Mouse (Mus musculus): Measurements from ENCODE around the gene Ppia.
"Not testable (repeated sequence)": the region's sequence is repeated elsewhere in the genome, so short reads cannot be mapped to it uniquely, and the experiment has no call there.

Ppia gene

DNA sequence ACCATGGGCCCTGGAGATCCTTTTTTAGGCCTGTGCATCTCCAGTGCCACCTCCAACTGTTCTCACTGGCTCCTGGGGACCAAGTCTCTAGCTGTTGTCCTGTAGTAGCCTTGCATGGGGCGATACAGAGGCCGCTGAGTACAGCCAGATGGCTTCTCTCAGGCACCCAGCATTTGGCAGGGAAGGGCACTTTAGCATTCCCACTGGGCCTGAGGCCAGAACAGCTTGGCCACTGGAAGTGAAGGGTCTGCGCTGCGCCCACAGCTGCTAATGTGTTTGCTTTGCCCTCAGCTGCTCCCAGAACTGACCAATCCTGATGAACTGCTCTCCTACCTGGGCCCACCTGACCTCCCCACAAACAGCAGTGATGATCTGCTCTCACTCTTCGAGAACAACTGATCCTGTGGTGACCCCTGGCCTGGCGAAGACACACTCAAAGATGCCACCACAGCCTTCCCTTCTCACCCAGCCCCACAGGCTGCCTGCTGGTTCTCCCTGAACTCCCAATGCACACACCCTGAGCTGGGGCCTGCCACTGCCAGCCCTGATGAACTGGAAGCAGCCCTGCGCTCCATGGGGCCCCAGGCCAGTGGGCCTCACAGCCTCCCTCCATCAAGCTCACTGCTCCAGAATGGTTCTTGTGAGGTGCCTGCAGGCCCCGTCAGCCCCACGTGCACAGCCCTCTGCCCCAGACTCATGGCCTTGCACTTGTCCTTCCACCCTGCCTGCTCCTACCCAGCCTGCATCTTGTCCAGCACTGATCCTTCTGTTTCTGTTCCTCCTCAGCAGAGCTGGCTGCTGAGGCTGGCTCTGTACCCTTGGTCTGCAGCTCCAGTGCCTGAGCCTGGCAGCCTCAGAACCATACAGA, 10.3 kb upstream of the Ppia start:
- peak; percentile 65 to 72 for DNase-seq (ENCODE audit: low spot score in 2 of 2)

- peak; percentile 32 to 44 for DNase-seq (ENCODE audit: low spot score in 2 of 2)
These were observed 9.6 kb upstream of the Ppia start for GRCm38 (mm10) chr11:6405591-6406081.

DNA sequence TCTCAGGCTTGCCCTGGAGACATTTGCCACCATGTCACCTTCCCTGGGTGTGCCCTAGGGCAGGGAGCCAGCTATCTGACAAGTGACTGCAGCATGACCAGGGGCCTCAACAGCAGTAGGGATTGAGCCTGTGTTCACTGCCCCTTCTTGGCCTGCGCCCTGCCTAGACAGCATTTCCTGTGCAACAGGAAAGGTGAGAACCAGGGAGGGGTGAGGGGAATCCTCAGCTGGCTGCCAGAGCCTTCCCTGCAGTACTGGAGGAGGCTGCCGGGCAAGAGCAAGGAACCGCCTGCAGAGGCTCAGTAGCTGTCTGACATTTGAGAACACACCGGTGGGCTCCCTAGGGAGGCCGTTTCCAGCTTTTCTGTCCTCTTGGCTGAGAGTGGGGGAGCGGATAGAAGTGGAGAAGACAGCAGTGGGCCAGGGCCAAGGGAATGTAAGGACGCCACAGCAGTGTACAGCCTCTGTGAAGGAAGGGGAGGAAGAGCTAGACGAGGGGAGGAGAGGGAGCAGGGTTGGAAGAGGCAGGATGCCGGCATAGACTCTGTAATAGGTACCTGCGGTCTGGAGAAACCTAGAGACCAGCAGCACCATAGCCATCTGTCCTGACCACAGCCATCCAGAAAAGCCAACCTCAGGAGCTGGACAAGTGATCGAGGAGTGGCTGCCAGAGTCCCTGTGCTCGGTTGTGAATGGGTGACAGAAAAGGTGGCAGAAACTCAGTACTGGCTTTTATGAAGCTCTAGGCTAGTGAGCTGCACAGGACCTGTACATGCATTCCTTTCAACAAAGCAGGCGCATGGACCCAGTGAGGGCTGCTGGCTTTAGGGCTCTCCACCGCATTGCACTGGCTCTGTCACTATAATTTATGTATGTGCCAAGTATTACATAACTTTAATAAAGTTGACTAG, 8.7 kb upstream of the Ppia start:
- peak; percentile 50 to 55 for DNase-seq (ENCODE audit: low spot score in 2 of 2)

DNA sequence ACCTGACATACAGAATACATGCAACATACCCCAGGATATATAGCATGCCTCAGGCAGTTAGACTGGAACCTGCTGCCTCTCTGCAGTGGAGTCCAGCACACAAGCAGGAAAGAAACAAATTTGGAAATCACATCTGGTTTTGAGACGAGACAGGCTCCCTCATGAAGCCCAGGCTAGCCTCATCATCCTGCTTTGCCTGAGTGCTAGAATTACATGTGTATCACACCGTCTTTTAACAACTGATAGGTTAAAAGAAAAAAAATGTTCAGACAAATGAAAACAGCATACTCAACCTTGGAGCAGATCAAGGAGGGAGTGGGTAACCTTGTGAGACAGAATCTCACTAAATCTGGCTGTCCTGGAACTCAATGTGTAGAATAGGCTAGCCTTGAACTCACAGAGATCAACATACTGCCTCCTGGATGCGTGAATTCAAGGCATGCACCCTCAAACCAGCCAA, 8.1 kb upstream of the Ppia start:
- DNase-seq (ENCODE audit: low spot score in 2 of 2): no peak

- DNase-seq (ENCODE audit: low spot score in 2 of 2): peak in 1 of 2 experiments; percentile 33
These were observed 5.1 kb upstream of the Ppia start for GRCm38 (mm10) chr11:6410050-6410602.

GRCm38 (mm10) chr11:6410755-6411154, 4.5 kb upstream of the Ppia start:
- not testable (repeated sequence) for DNase-seq (ENCODE audit: low spot score in 2 of 2)

- peak; percentile 72 to 85 for DNase-seq (ENCODE audit: low spot score in 2 of 2)
These were observed 3.6 kb upstream of the Ppia start for GRCm38 (mm10) chr11:6411684-6412083.

GRCm38 (mm10) chr11:6413264-6413663, 2.0 kb upstream of the Ppia start:
- DNase-seq (ENCODE audit: low spot score in 2 of 2): no peak

GRCm38 (mm10) chr11:6415551-6416404, 535 bp downstream of the Ppia start:
- DNase-seq (ENCODE audit: low spot score in 2 of 2): peak; percentile 98 to 99

GRCm38 (mm10) chr11:6416405-6417034, 1.3 kb downstream of the Ppia start:
- peak; percentile 90 to 91 for DNase-seq (ENCODE audit: low spot score in 2 of 2)

- DNase-seq (ENCODE audit: low spot score in 2 of 2): peak in 1 of 2 experiments; percentile 30
These were observed 1.8 kb downstream of the Ppia start for GRCm38 (mm10) chr11:6417069-6417468.

- DNase-seq (ENCODE audit: low spot score in 2 of 2): no peak
These were observed 2.2 kb downstream of the Ppia start for GRCm38 (mm10) chr11:6417490-6417889.

GRCm38 (mm10) chr11:6418751-6419150, 3.5 kb downstream of the Ppia start:
- DNase-seq (ENCODE audit: low spot score in 2 of 2): no peak

DNA sequence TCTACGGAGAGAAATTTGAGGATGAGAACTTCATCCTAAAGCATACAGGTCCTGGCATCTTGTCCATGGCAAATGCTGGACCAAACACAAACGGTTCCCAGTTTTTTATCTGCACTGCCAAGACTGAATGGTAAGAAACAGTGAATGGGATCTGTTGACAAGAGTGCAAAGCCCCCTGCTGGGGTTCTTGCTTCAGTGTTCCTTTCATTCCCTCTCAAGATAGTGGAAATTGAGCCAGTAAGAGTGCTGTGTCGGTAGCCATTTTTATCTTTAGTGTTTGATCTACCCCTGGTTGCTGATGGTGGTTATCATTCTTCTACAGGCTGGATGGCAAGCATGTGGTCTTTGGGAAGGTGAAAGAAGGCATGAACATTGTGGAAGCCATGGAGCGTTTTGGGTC, 3.9 kb downstream of the Ppia start:
- DNase-seq (ENCODE audit: low spot score in 2 of 2): peak in 1 of 2 experiments; percentile 23

DNA sequence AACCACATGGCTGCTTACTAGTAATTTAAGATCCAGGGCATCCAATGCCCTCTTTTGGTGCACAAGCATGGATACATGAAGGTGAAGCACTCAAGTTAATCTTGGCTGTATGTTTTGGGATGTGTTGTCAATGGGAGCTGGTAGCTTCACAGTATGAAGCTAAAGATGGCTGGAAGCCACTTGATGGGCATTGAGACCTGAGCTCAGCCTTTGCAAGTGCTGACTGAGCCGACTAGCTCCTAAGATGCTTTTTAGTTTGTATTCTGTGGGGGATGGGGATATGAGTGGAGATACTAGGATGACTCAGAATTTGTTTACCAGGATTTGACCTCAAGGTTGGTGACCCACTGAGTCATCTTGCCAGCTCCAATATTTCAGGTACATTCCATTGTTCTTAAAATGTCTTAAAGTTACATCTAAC, 5.0 kb downstream of the Ppia start:
- DNase-seq (ENCODE audit: low spot score in 2 of 2): no peak

GRCm38 (mm10) chr11:6420722-6421350, 5.6 kb downstream of the Ppia start:
- DNase-seq (ENCODE audit: low spot score in 2 of 2): no peak

GRCm38 (mm10) chr11:6430186-6430585, 14.9 kb downstream of the Ppia start:
- DNase-seq (ENCODE audit: low spot score in 2 of 2): no peak

- peak; percentile 40 to 57 for DNase-seq (ENCODE audit: low spot score in 2 of 2)
These were observed 21.2 kb downstream of the Ppia start for GRCm38 (mm10) chr11:6436442-6436841.

DNA sequence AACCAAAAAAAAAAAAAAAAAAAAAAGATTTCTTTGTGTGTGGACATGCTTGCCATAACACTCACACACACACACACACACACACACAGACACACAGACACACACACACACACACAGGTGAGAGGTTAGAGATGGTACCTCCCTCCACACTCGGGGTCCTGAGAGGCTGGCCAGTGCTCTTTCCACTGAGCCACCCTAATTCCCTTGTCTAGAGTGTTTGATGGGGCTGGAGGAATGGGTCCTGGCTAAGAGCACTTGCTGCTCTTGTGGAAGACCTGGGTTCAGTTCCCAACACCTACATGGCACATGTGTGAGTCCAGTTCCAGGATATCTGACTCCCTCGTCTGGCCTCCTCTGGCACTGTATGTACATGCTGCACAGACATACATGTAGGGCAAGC, 22.4 kb downstream of the Ppia start:
- DNase-seq (ENCODE audit: low spot score in 2 of 2): no peak

DNA sequence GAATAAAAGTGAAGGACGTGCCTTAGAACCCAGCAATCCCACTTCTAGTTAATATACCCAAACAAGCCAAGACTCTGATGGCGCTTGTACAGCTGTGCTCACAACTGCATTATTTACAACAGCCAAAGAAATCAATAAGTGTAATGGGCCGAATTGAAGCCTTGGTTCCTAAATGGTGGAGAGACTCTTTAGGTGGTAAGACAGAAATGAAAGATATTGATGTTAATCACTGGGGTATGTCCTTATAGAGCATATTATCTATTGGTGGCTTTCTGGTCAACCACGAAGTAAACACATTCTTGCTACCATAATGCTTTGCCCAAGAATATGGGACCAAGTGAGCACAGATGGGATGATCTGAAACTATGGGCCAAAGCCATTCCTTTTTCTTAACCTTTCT, 24.9 kb downstream of the Ppia start:
- DNase-seq (ENCODE audit: low spot score in 2 of 2): no peak
